Comparison of ENCODE assay signal across 10 mouse cellular contexts in genomic region chr2:30870863-30871262, GRCm38 (mm10). TPM values are rescaled to one million over a fixed set of nuclear protein-coding genes. Genes with fewer than 3 reads are reported as not detected.
A peak's percentile ranks its signal among the peaks of the same experiment; 100 is the strongest.
DNase-seq lines count a peak whose midpoint lies in the region; ATAC-seq and TF ChIP-seq lines count a peak whose summit lies in the region.
"Had no signal": no experiment of that assay in that cellular context is flagged by ENCODE, and none has a peak within 500 bp of the region (broad histone marks: within the 10 kb centered on the region; RNA-seq: fewer than 3 reads in every experiment).

No protein-coding gene starts in this region.

- no peak for TF ChIP-seq CTCF in E14TG2a.4 (conservative IDR thresholded peaks at IDR 0.05; ENCODE audit: low read length)

- DNase-seq in gastrocnemius, adult 18-20 months (ENCODE audit: low spot score), result peak; percentile 49
- DNase-seq in gastrocnemius, adult 8-10 months (ENCODE audit: low spot score in 2 of 2), result no peak
- DNase-seq in cerebellum, postnatal 25 days, result peak; percentile 18 to 53
- DNase-seq in kidney, postnatal 25 days, result peak; percentile 67 to 84
- no peak for DNase-seq in c-Kit-positive CD71-positive TER-119-positive erythroid progenitor cells, embryonic 14.5 days (ENCODE audit: low spot score)
- no peak for DNase-seq in heart, postnatal 14 days
- DNase-seq: forebrain, postnatal 0 days had no signal

- H3K9me3 ChIP-seq in E14TG2a.4 (ENCODE audit: low read length), result no peaks in the 10 kb centered on the region
- H3K9me3 ChIP-seq: liver, embryonic 15.5 days had no signal

- H3K27me3 ChIP-seq in E14TG2a.4 (ENCODE audit: insufficient read depth, low read length), result 0 out of 2 replicates have a peak, but pooled peaks cover 3% of the 10 kb centered on the region

- peak overlapping the region; percentile 32; the same call in 1 of the 2 replicates for H3K4me3 ChIP-seq in E14TG2a.4 (replicated peaks; ENCODE audit: low read length)
- H3K4me3 ChIP-seq: liver, embryonic 15.5 days had no signal

- H3K36me3 ChIP-seq in E14TG2a.4 (ENCODE audit: insufficient read depth, low read length), result no peaks in the 10 kb centered on the region
- H3K36me3 ChIP-seq: liver, embryonic 15.5 days had no signal

- ATAC-seq in granulocyte monocyte progenitor cell, adult 5-6 weeks (replicated peaks; ENCODE audit: poor library complexity, severe bottlenecking), result no peak
- ATAC-seq: forebrain, postnatal 0 days had no signal

- H3K4me1 ChIP-seq in E14TG2a.4 (replicated peaks; ENCODE audit: low read depth, low read length), result peaks cover 82% of the 10 kb centered on the region
- H3K4me1 ChIP-seq: liver, embryonic 15.5 days had no signal

- intact Hi-C loops in heart, postnatal 14 days (cut with DNase I), result no loop called here

RNA-seq across cellular contexts. Expression of gene Prrx2, which starts 36.1 kb away (rescaled TPM):
- total RNA-seq in gastrocnemius, adult 18-20 months (2021), result 1 to 10 TPM; 1.9 TPM
- total RNA-seq in gastrocnemius, adult 8-10 months (2022), result 1 to 10 TPM in 1 of 4 experiments, under 1 TPM in 3; 0.65 to 2.0 (median 0.78) TPM
- total RNA-seq in heart, postnatal 14 days (2021), result 1 to 10 TPM in 1 of 2 experiments, under 1 TPM in 1; 0.80 to 1.2 TPM
- not detected in 2 replicates for total RNA-seq in granulocyte monocyte progenitor cell, adult 5-6 weeks (2014; fragmentation: Nextera tagmentation)
- total RNA-seq in granulocyte monocyte progenitor cell, adult 5-6 weeks (2017), result not detected in 2 replicates

RNA-seq across cellular contexts. Expression of gene Asb6, which starts 40.7 kb away (rescaled TPM):
- total RNA-seq in gastrocnemius, adult 18-20 months (2021), result 1 to 10 TPM; 7.2 to 9.7 TPM
- total RNA-seq in gastrocnemius, adult 8-10 months (2022), result 1 to 10 TPM; 6.3 to 7.9 (median 7.2) TPM
- 1 to 10 TPM; 7.9 to 9.0 TPM for total RNA-seq in heart, postnatal 14 days (2021)
- 8.4 and 18.9 TPM in 2 replicates for total RNA-seq in granulocyte monocyte progenitor cell, adult 5-6 weeks (2014; fragmentation: Nextera tagmentation)
- total RNA-seq in granulocyte monocyte progenitor cell, adult 5-6 weeks (2017), result 12.2 and 27.1 TPM in 2 replicates

RNA-seq across cellular contexts. Expression of gene Ptges, which starts 58.8 kb away (rescaled TPM):
- total RNA-seq in gastrocnemius, adult 18-20 months (2021), result 1 to 10 TPM; 2.9 to 4.0 TPM
- total RNA-seq in gastrocnemius, adult 8-10 months (2022), result 1 to 10 TPM; 2.2 to 2.7 (median 2.4) TPM
- 1 to 10 TPM; 1.9 to 3.2 TPM for total RNA-seq in heart, postnatal 14 days (2021)
- 0.30 TPM in 1 of 2 replicates, not detected in the other for total RNA-seq in granulocyte monocyte progenitor cell, adult 5-6 weeks (2014; fragmentation: Nextera tagmentation)
- 0.13 and 0.52 TPM in 2 replicates for total RNA-seq in granulocyte monocyte progenitor cell, adult 5-6 weeks (2017)

Comparison
In these comparisons a context has a peak if more than half of its experiments do, and no peak if none do; other contexts are left out.
1. DNase-seq: peak in gastrocnemius, adult 18-20 months (single experiment), cerebellum, postnatal 25 days (2 of 2) and kidney, postnatal 25 days (2 of 2); none in gastrocnemius, adult 8-10 months (0 of 2), c-Kit-positive CD71-positive TER-119-positive erythroid progenitor cells, embryonic 14.5 days (single experiment) and heart, postnatal 14 days (0 of 2).